Mouse (Mus musculus): Measurements from ENCODE around the gene Map3k5. TPM values are rescaled to one million over a fixed set of nuclear protein-coding genes. Genes with fewer than 3 reads are reported as not detected.

Gene Map3k5
- total and polyA plus RNA-seq, 2 experiments from 2014 or later = 0.91 to 5.5 TPM

DNA sequence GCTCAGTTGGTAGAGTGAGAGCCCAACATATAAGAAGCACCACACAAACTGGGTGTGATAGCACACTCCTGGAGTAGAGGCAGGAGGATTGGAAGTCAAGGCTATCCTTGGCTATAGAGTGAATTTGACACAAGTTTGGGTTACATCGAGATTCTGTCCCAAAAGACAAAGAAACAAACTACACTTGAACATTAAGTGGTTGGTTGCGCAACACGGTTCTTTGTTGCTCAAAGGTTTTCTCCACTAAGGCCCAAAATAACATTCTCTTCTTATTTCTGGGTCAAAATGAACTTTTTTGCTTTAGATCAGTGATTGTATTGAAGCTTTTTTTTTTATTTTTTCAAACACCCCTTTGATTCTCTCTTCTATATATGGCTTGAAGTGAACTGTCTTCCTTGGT is 75.7 kb downstream of the Map3k5 start:
- Histone ChIP-seq H3K9me3 (ENCODE audit: low read length) (no peaks in the 10 kb centered on the region), H3K4me2 (ENCODE audit: low read depth, low read length) (no peak overlapping the region), H3K4me1 (ENCODE audit: insufficient read depth, low read length) (no peaks in the 10 kb centered on the region), H3K36me3 (ENCODE audit: insufficient read depth, low read length) (no peaks in the 10 kb centered on the region), H3K27ac (no peak overlapping the region), H3K4me3 (ENCODE audit: low read length) (no peak overlapping the region), H3K9ac (replicated peaks; ENCODE audit: low read length) (no peak overlapping the region), H3K27me3 (ENCODE audit: insufficient read depth, low read length) (no peaks in the 10 kb centered on the region)
- WGBS = 94% methylated on average over 3 of the region's 3 CpGs
- ATAC-seq = no peak
- DNase-seq (ENCODE audit: low spot score) = no peak
- no peak for TF ChIP-seq CTCF (IDR thresholded peaks at IDR 0.05; ENCODE audit: low read depth)

GRCm38 (mm10) chr10:20018406-20018805 is 84.1 kb downstream of the Map3k5 start:
- no peaks in the 10 kb centered on the region for H3K27me3 ChIP-seq (ENCODE audit: insufficient read depth, low read length)
- ATAC-seq = no peak

GRCm38 (mm10) chr10:20018806-20019205 is 84.5 kb downstream of the Map3k5 start:
- Histone ChIP-seq H3K27me3 (ENCODE audit: insufficient read depth, low read length) (no peaks in the 10 kb centered on the region), H3K36me3 (ENCODE audit: insufficient read depth, low read length) (no peaks in the 10 kb centered on the region), H3K9ac (replicated peaks; ENCODE audit: low read length) (no peak overlapping the region), H3K9me3 (ENCODE audit: low read length) (no peaks in the 10 kb centered on the region), H3K4me2 (ENCODE audit: low read depth, low read length) (no peak overlapping the region), H3K27ac (no peak overlapping the region), H3K4me3 (ENCODE audit: low read length) (no peak overlapping the region), H3K4me1 (ENCODE audit: insufficient read depth, low read length) (peaks cover 5% of the 10 kb centered on the region; the same call in 1 of the 2 replicates)
- WGBS = 76% methylated on average over 3 of the region's 3 CpGs
- ATAC-seq = no peak
- no peak for TF ChIP-seq CTCF (IDR thresholded peaks at IDR 0.05; ENCODE audit: low read depth)
- DNase-seq (ENCODE audit: low spot score) = no peak

More at GRCm38 (mm10) chr10:20018406-20018805, 84.1 kb downstream of the Map3k5 start:
- no peak for TF ChIP-seq CTCF (IDR thresholded peaks at IDR 0.05; ENCODE audit: low read depth)
- no peak overlapping the region for H3K4me3 ChIP-seq (ENCODE audit: low read length)
- H3K4me2 ChIP-seq (ENCODE audit: low read depth, low read length) = no peak overlapping the region
- H3K36me3 ChIP-seq (ENCODE audit: insufficient read depth, low read length) = no peaks in the 10 kb centered on the region
- H3K27ac ChIP-seq = no peak overlapping the region
- DNase-seq (ENCODE audit: low spot score) = peak; percentile 41
- no peak overlapping the region for H3K9ac ChIP-seq (replicated peaks; ENCODE audit: low read length)
- WGBS = 84% methylated on average over 10 of the region's 10 CpGs
- H3K9me3 ChIP-seq (ENCODE audit: low read length) = no peaks in the 10 kb centered on the region
- H3K4me1 ChIP-seq (ENCODE audit: insufficient read depth, low read length) = peaks cover 5% of the 10 kb centered on the region; the same call in 1 of the 2 replicates

GRCm38 (mm10) chr10:20021256-20021655 is 87.0 kb downstream of the Map3k5 start:
- Histone ChIP-seq H3K27ac (no peak overlapping the region), H3K9ac (replicated peaks; ENCODE audit: low read length) (no peak overlapping the region), H3K9me3 (ENCODE audit: low read length) (no peaks in the 10 kb centered on the region), H3K4me1 (ENCODE audit: insufficient read depth, low read length) (peaks cover 5% of the 10 kb centered on the region; the same call in 1 of the 2 replicates), H3K4me2 (ENCODE audit: low read depth, low read length) (no peak overlapping the region), H3K27me3 (ENCODE audit: insufficient read depth, low read length) (no peaks in the 10 kb centered on the region), H3K4me3 (ENCODE audit: low read length) (no peak overlapping the region), H3K36me3 (ENCODE audit: insufficient read depth, low read length) (no peaks in the 10 kb centered on the region)
- WGBS = 78% methylated on average over 6 of the region's 6 CpGs
- no peak for TF ChIP-seq CTCF (IDR thresholded peaks at IDR 0.05; ENCODE audit: low read depth)
- no peak for ATAC-seq
- DNase-seq (ENCODE audit: low spot score) = no peak

DNA sequence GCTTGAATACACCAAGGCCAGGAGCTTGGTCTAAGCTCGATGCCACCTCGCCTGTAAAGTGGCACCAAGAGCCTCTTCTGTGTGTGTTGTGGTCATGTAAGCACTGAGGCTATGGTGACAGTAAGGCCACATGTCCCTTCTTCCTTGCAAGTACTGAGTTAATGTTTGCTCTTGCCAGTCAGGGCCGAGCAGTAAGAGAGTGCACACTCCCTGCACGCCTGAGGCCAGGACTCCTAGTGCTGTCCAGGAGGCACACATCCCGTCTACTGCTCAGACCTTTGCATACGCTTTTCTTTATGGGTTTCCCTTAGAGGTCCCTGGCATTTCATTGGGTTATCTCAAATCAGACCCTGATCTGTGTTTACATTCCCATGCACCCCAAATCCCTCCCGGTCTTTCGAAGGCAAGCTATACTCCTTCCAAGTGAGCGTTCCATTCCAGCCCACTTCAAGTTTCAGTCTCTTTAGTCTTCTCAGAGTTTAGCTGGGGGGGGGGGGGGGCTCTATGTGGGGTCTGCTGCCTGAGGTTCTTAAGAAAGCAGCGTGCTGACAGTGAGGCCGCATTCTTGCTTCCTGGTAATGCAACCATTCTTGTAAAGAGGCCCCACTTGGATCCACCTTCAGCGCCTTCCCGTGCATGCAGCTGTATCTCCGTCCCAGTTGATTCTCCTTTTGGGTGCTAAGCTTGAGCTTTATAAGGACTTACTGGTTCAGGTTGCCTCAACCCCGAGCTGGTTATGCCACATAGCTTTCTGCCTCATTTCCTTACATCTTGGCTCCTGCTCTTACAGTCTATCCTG is 87.6 kb downstream of the Map3k5 start:
- Histone ChIP-seq H3K4me2 (ENCODE audit: low read depth, low read length) (no peak overlapping the region), H3K36me3 (ENCODE audit: insufficient read depth, low read length) (no peaks in the 10 kb centered on the region), H3K27ac (no peak overlapping the region), H3K4me1 (ENCODE audit: insufficient read depth, low read length) (peaks cover 5% of the 10 kb centered on the region; the same call in 1 of the 2 replicates), H3K9ac (replicated peaks; ENCODE audit: low read length) (no peak overlapping the region), H3K27me3 (ENCODE audit: insufficient read depth, low read length) (no peaks in the 10 kb centered on the region), H3K9me3 (ENCODE audit: low read length) (no peaks in the 10 kb centered on the region), H3K4me3 (ENCODE audit: low read length) (no peak overlapping the region)
- DNase-seq (ENCODE audit: low spot score) (no peak), ATAC-seq (no peak)
- TF ChIP-seq CTCF (IDR thresholded peaks at IDR 0.05; ENCODE audit: low read depth) = no peak
- 84% methylated on average over 15 of the region's 15 CpGs for WGBS

GRCm38 (mm10) chr10:20022608-20023340 is 88.5 kb downstream of the Map3k5 start:
- Histone ChIP-seq H3K4me3 (ENCODE audit: low read length) (no peak overlapping the region), H3K4me2 (ENCODE audit: low read depth, low read length) (no peak overlapping the region), H3K9me3 (ENCODE audit: low read length) (no peaks in the 10 kb centered on the region), H3K27ac (no peak overlapping the region), H3K9ac (replicated peaks; ENCODE audit: low read length) (no peak overlapping the region), H3K36me3 (ENCODE audit: insufficient read depth, low read length) (no peaks in the 10 kb centered on the region), H3K4me1 (ENCODE audit: insufficient read depth, low read length) (peaks cover 5% of the 10 kb centered on the region; the same call in 1 of the 2 replicates), H3K27me3 (ENCODE audit: insufficient read depth, low read length) (no peaks in the 10 kb centered on the region)
- ATAC-seq (peak; percentile 44), DNase-seq (ENCODE audit: low spot score) (peak; percentile 26)
- TF ChIP-seq CTCF (IDR thresholded peaks at IDR 0.05; ENCODE audit: low read depth) = no peak
- 43% methylated on average over 10 of the region's 10 CpGs for WGBS
